Mouse (Mus musculus) small intestine, adult 2 months (tissue): ENCODE data around the gene Clic3. TPM values are rescaled to one million over a fixed set of nuclear protein-coding genes. Genes with fewer than 3 reads are reported as not detected.
"Not testable (repeated sequence)": the region's sequence is repeated elsewhere in the genome, so short reads cannot be mapped to it uniquely, and the experiment has no call there.

Experiments used
- H3K27ac ChIP-seq: fragments of 200-500 bp; 2 replicates; pipeline ENCODE4 v1.5.1; 2012; ENCODE audit warnings: low read depth, low read length, control low read depth, inconsistent platforms; ENCODE audit not compliant: insufficient read depth
- H3K27me3 ChIP-seq: fragments of 200-500 bp; 2 replicates; pipeline ENCODE4 v1.6.1; 2012; ENCODE audit warnings: mild to moderate bottlenecking, moderate library complexity, low read length, inconsistent platforms; ENCODE audit not compliant: control insufficient read depth, insufficient read depth
- H3K36me3 ChIP-seq: fragments of 200-500 bp; 2 replicates; pipeline ENCODE4 v1.6.1; 2012; ENCODE audit warnings: mild to moderate bottlenecking, low read length, control low read depth, inconsistent platforms; ENCODE audit not compliant: control insufficient read depth, insufficient read depth
- H3K4me1 ChIP-seq: fragments of 200-500 bp; 2 replicates; pipeline ENCODE4 v1.6.1; 2012; ENCODE audit warnings: low read length, inconsistent platforms, mixed read lengths; ENCODE audit not compliant: control insufficient read depth, insufficient read depth, insufficient read length
- H3K4me3 ChIP-seq: fragments of 200-500 bp; 2 replicates; pipeline ENCODE4 v1.5.1; 2012; ENCODE audit warnings: low read depth, mild to moderate bottlenecking, control low read depth, inconsistent platforms, low read length, moderate library complexity
- CTCF ChIP-seq: fragments of 200-500 bp; IDR thresholded peaks from 2 replicates; pipeline ENCODE4 v1.5.1; 2012; ENCODE audit warnings: low read depth, mild to moderate bottlenecking, control low read depth, inconsistent platforms, low read length, moderate library complexity, mixed read lengths; ENCODE audit not compliant: insufficient replicate concordance, insufficient read length; ENCODE audit errors: extremely low read depth
- POLR2A ChIP-seq: fragments of 200-500 bp; IDR thresholded peaks from 2 replicates; pipeline ENCODE4 v1.6.1; 2012; ENCODE audit warnings: low read depth, mild to moderate bottlenecking, control low read depth, inconsistent platforms, low read length, moderate library complexity
- WGBS: fragments of 180-500 bp; shearing (Covaris S2); methylation state at CpG from one replicate; pipeline ENCODE4 v1.1.7; 2018; 5-methylcytosine and 5-hydroxymethylcytosine counted together
- polyA plus RNA-seq: library from polyadenylated mRNA; depleted of rRNA; stranded (reverse); fragments of >200 nt; gene quantifications from 2 replicates; pipeline ENCODE4 v1.2.3, GENCODE M21; 2012; rRNA removed

Clic3 gene
- polyA plus RNA-seq: 0.38 and 12.0 TPM in 2 replicates

- no peak within 1 kb of the TSS for H3K27ac ChIP-seq
- no peak for TF ChIP-seq CTCF
- TF ChIP-seq POLR2A: no peak
- no peaks in the 10 kb centered on the region for H3K27me3 ChIP-seq
- H3K4me3 ChIP-seq: no peak within 1 kb of the TSS
- 28% methylated on average over 14 of the region's 14 CpGs for WGBS
- H3K36me3 ChIP-seq: 0 out of 2 replicates have a peak, but pooled peaks cover 2% of the 10 kb centered on the region
- peaks cover 24% of the 10 kb centered on the region for H3K4me1 ChIP-seq
Observed at GRCm38 (mm10) chr2:25456205-25456953, at the start of gene Clic3. Clic3 (plus strand) TSS chr2:25456838.

- Histone ChIP-seq H3K27me3 (no peaks in the 10 kb centered on the region), H3K36me3 (peaks cover 9% of the 10 kb centered on the region), H3K27ac (no peak overlapping the region), H3K4me1 (no peaks in the 10 kb centered on the region), H3K4me3 (no peak overlapping the region)
- TF ChIP-seq POLR2A (no peak), CTCF (no peak)
- WGBS: 86% methylated on average over 10 of the region's 10 CpGs
Observed at GRCm38 (mm10) chr2:25408908-25409307, 47.7 kb upstream of the Clic3 start.

GRCm38 (mm10) chr2:25413436-25413835 is 43.2 kb upstream of the Clic3 start:
- H3K4me1 ChIP-seq, H3K27ac ChIP-seq, H3K4me3 ChIP-seq, H3K27me3 ChIP-seq, H3K36me3 ChIP-seq: not testable (repeated sequence)

DNA sequence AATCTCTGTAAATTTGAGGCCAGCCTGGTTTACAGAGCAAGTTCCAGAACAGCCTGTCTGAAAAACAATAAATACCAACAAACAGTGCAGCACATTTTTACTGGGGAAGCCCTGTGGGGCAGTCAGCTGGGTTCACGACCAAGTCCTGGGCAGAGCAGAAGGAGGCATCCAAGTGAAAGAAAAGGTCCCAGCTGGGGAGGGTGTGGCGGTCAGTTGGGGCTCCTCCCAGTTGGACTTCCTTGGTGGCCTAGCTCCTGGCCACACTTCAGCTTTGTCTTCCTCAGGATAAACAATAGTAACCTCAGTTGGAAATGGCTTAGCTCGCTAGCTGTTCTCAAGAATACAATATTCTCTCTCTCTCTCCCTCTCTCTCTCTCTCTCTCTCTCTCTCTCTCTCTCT is 39.2 kb upstream of the Clic3 start:
- H3K27me3 ChIP-seq: no peaks in the 10 kb centered on the region
- no peaks in the 10 kb centered on the region for H3K36me3 ChIP-seq
- no peak overlapping the region for H3K27ac ChIP-seq
- H3K4me1 ChIP-seq: peaks cover 9% of the 10 kb centered on the region; the same call in 1 of the 2 replicates
- no peak overlapping the region for H3K4me3 ChIP-seq
- 32% methylated on average over 3 of the region's 3 CpGs for WGBS
- no peak for TF ChIP-seq POLR2A
- TF ChIP-seq CTCF: no peak

GRCm38 (mm10) chr2:25421896-25422295 is 34.7 kb upstream of the Clic3 start:
- 28% methylated on average over 3 of the region's 3 CpGs for WGBS
- Histone ChIP-seq H3K27ac (no peak overlapping the region), H3K4me1 (peaks cover 17% of the 10 kb centered on the region), H3K27me3 (no peaks in the 10 kb centered on the region), H3K4me3 (no peak overlapping the region), H3K36me3 (no peaks in the 10 kb centered on the region)
- TF ChIP-seq POLR2A (no peak), CTCF (peak; percentile 65; the same call in 1 of the 2 replicates)

DNA sequence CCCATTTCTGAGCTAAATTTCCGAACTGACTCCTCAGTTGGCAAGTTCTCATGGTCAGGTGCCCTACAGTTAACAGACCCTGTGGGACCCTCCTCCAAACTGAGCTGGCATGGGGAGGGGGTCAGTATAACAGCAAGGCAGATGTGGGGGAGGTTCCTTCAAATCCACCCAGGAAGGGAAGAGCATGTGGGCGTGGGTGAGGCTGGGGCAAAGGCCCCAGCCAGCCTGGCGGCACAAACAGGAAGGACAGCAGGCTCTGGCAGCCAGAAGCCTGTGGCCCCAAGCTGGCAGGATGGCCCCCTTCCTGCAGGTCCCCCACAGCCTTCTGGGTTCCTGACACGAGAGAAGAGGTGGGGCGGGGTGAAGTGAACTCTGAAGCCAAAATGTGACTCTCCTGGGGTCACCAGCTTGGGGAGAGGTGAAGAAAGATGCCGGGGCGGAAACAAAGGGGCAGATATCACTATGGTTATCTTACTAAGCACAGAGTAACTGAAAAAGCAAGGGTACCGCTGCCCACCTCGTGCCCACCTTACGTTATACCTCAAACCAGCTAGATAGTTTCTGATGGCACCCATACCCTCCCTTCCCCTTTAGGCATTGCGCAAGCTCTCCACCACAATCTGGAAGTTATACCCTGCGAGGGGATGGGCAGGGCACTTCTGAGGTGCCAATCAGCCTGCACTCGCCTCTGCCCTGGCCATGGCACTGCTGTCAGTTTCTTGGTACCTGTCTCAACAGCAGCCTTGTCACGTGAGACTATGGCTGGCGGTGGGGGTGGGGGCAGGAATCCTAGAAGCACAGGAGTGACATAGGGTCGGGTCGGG is 33.8 kb upstream of the Clic3 start, which contains the start of gene Fut7:
Fut7 (plus strand) TSS at position 681 of the 824 bp plus-strand sequence.
- Histone ChIP-seq H3K4me1 (peaks cover 14% of the 10 kb centered on the region), H3K4me3 (no peak within 1 kb of the TSS), H3K27ac (no peak within 1 kb of the TSS), H3K36me3 (no peaks in the 10 kb centered on the region), H3K27me3 (no peaks in the 10 kb centered on the region)
- TF ChIP-seq CTCF: no peak
- no peak for TF ChIP-seq POLR2A
- 40% methylated on average over 17 of the region's 17 CpGs for WGBS

DNA sequence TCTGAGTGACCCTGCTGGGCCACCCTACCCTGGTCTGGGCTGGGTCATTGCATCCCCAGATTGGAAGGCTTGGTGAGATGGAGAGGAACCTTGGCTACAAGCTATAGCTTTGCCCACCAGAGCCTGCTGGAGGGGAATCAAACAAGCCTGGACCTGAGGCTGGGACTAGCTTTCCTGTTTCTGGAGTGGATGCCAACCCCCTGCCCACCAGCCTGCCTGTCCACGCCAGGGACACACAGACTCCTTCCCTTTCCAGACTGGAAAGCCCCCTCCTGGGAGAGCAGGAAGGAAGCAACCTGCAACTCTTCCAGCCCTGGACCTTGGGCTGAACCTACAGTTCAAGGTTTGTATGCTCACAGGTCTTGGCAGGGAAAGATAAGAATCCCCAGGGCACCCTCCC is 33.0 kb upstream of the Clic3 start:
- H3K27ac ChIP-seq: no peak overlapping the region
- H3K27me3 ChIP-seq: no peaks in the 10 kb centered on the region
- no peak overlapping the region for H3K4me3 ChIP-seq
- 68% methylated on average over 1 of the region's 1 CpGs for WGBS
- no peaks in the 10 kb centered on the region for H3K36me3 ChIP-seq
- peaks cover 14% of the 10 kb centered on the region for H3K4me1 ChIP-seq
- TF ChIP-seq CTCF (no peak), POLR2A (no peak)
